Mouse (Mus musculus) right cerebral cortex, adult 18-20 months (tissue): ENCODE measurements around the gene Lama4.

Source experiments
- DNase-seq: peaks from one replicate; pipeline ENCODE4 v3.0.0; 2022; ENCODE audit warnings: mixed read lengths

Lama4 gene

GRCm38 (mm10) chr10:39064732-39065131 is 99.4 kb downstream of the Lama4 start:
- no peak for DNase-seq

- peak; percentile 8 for DNase-seq
These were observed 100.1 kb downstream of the Lama4 start for GRCm38 (mm10) chr10:39065449-39065848.

- no peak for DNase-seq
These were observed 100.7 kb downstream of the Lama4 start for GRCm38 (mm10) chr10:39066061-39066460.

GRCm38 (mm10) chr10:39066962-39067361 is 101.6 kb downstream of the Lama4 start:
- DNase-seq, result peak; percentile 40

- no peak for DNase-seq
These were observed 106.7 kb downstream of the Lama4 start for GRCm38 (mm10) chr10:39072048-39072447.

- DNase-seq, result peak; percentile 12
These were observed 131.7 kb downstream of the Lama4 start for GRCm38 (mm10) chr10:39096981-39097380.

- no peak for DNase-seq
These were observed 133.4 kb downstream of the Lama4 start for GRCm38 (mm10) chr10:39098746-39099145.

GRCm38 (mm10) chr10:39104803-39105449 is 139.6 kb downstream of the Lama4 start:
- DNase-seq, result no peak

GRCm38 (mm10) chr10:39106413-39106812 is 141.1 kb downstream of the Lama4 start:
- DNase-seq, result no peak

- no peak for DNase-seq
These were observed 141.6 kb downstream of the Lama4 start for GRCm38 (mm10) chr10:39106935-39107334.

- DNase-seq, result no peak
These were observed 143.6 kb downstream of the Lama4 start for GRCm38 (mm10) chr10:39108837-39109488.

GRCm38 (mm10) chr10:39109489-39109874 is 144.2 kb downstream of the Lama4 start:
- DNase-seq, result no peak

GRCm38 (mm10) chr10:39121412-39121811 is 156.1 kb downstream of the Lama4 start:
- no peak for DNase-seq

GRCm38 (mm10) chr10:39133462-39134310 is 168.4 kb downstream of the Lama4 start, which contains the start of the genes Fam229b and Tube1:
Gene Fam229b (minus strand): TSS chr10:39133914.
Gene Tube1 (plus strand): TSS chr10:39133976.
- peak; percentile 94 for DNase-seq

GRCm38 (mm10) chr10:39137766-39138165 is 172.5 kb downstream of the Lama4 start:
- no peak for DNase-seq

- no peak for DNase-seq
These were observed 173.4 kb downstream of the Lama4 start for GRCm38 (mm10) chr10:39138761-39139160.

- no peak for DNase-seq
These were observed 175.5 kb downstream of the Lama4 start for GRCm38 (mm10) chr10:39140843-39141242.

- no peak for DNase-seq
These were observed 176.1 kb downstream of the Lama4 start for GRCm38 (mm10) chr10:39141401-39141800.

GRCm38 (mm10) chr10:39142216-39142615 is 176.9 kb downstream of the Lama4 start:
- no peak for DNase-seq

- no peak for DNase-seq
These were observed 191.4 kb downstream of the Lama4 start for GRCm38 (mm10) chr10:39156719-39157118.

GRCm38 (mm10) chr10:39157321-39157720 is 192.0 kb downstream of the Lama4 start:
- no peak for DNase-seq

GRCm38 (mm10) chr10:39158306-39158705 is 193.0 kb downstream of the Lama4 start:
- DNase-seq, result no peak
